Mouse (Mus musculus) midbrain, embryonic 11.5 days (tissue): ENCODE data around the gene Dtnbp1. TPM values are rescaled to one million over a fixed set of nuclear protein-coding genes. Genes with fewer than 3 reads are reported as not detected.

Experiments used
- ATAC-seq: fragments of 200-750 bp; cut with Nextera tagmentation; 2 replicates; pipeline ENCODE4 v1.8.0; 2017; ENCODE audit warnings: moderate TSS enrichment, moderate library complexity; ENCODE audit not compliant: low FRiP score
- DNase-seq: peaks from one replicate; pipeline ENCODE4 v3.0.0; 2015; ENCODE audit warnings: low spot score; ENCODE audit errors: missing footprints
- H3K27ac ChIP-seq: fragments of 300-500 bp; sonication (generic); 2 replicates; pipeline ENCODE4 v1.5.1; 2014; ENCODE audit warnings: low read depth, low read length
- H3K27me3 ChIP-seq: fragments of 300-500 bp; sonication (generic); 2 replicates; pipeline ENCODE4 v1.6.1; 2014; ENCODE audit warnings: mild to moderate bottlenecking, low read length, moderate library complexity, mixed read lengths; ENCODE audit not compliant: control insufficient read depth, insufficient read depth
- H3K36me3 ChIP-seq: fragments of 300-500 bp; sonication (generic); 2 replicates; pipeline ENCODE4 v1.6.1; 2014; ENCODE audit warnings: mild to moderate bottlenecking, low read length, moderate library complexity, mixed read lengths; ENCODE audit not compliant: control insufficient read depth, insufficient read depth
- H3K4me1 ChIP-seq: fragments of 300-500 bp; sonication (generic); 2 replicates; pipeline ENCODE4 v1.6.1; 2014; ENCODE audit warnings: low read length; ENCODE audit not compliant: control insufficient read depth, insufficient read depth
- H3K4me2 ChIP-seq: fragments of 300-500 bp; sonication (generic); 2 replicates; pipeline ENCODE4 v1.6.1; 2014; ENCODE audit warnings: mild to moderate bottlenecking, moderate library complexity
- H3K4me3 ChIP-seq: fragments of 300-500 bp; sonication (generic); 2 replicates; pipeline ENCODE4 v1.5.1; 2014; ENCODE audit warnings: low read depth, low read length
- H3K9ac ChIP-seq: fragments of 300-500 bp; sonication (generic); 2 replicates; pipeline ENCODE4 v1.6.1; 2014; ENCODE audit warnings: low read length
- H3K9me3 ChIP-seq: fragments of 300-500 bp; sonication (generic); 2 replicates; pipeline ENCODE4 v1.6.1; 2016; ENCODE audit warnings: low read length; ENCODE audit not compliant: control insufficient read depth
- WGBS: fragments of 180-500 bp; shearing (Covaris S2); extraction: QIAGEN DNeasy Blood & Tissue Kit; methylation state at CpG from one replicate; pipeline ENCODE4 v1.1.7; 2014; 5-methylcytosine and 5-hydroxymethylcytosine counted together
- polyA plus RNA-seq: library from polyadenylated mRNA; unstranded; fragments of >200 nt; fragmentation: Nextera tagmentation; extraction: Ambion mirVana; gene quantifications from 2 replicates; pipeline ENCODE4 v1.2.1, GENCODE M21; 2014

The Dtnbp1 gene
- polyA plus RNA-seq, 1 experiment from 2014 or later: 69.5 TPM

DNA sequence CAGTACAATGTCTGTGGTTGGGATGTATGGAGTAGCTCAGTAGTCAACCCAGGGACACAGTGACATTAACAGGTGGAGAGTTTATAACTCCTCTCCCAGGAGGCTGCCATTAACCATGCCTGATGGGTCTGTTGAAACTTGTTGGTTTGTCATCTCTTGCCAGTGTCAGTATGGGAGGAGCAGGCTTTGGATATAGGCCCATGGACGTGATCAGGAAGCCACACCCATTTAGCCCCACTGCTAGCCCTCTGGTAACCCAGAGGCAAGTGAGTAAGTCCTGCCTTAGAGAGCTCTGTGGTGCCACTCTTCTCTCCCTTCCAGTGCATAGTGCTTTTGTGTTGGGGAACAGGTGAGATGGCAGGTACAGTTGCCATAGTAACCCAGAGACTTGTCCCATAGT, 97.7 kb downstream of the Dtnbp1 start:
- Histone ChIP-seq H3K27ac (no peak overlapping the region), H3K4me2 (no peak overlapping the region), H3K36me3 (peaks cover 14% of the 10 kb centered on the region), H3K27me3 (no peaks in the 10 kb centered on the region), H3K4me3 (no peak overlapping the region), H3K9ac (no peak overlapping the region), H3K9me3 (no peaks in the 10 kb centered on the region), H3K4me1 (no peaks in the 10 kb centered on the region)
- ATAC-seq (no peak), DNase-seq (no peak)
- WGBS: 78% methylated on average over 1 of the region's 1 CpGs

DNA sequence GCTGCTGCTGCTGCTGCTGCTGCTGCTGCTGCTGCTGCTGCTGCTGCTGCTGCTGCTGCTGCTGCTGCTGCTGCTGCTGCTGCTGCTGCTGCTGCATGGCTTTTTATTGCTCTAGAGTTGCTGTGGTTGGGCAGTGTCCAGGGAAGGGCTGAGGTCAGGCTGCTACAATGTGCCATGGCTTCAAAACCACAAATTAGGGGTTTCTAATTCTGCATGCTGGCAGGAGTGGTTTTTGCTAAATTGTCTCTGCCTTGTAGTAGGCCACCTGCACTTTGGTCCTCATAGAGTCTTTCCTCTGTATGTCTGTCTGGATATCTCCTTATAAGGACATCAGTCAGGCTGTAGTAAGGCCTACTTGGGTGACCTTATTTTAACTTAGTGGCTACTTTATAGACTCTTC, 98.5 kb downstream of the Dtnbp1 start:
- no peaks in the 10 kb centered on the region for H3K27me3 ChIP-seq
- no peak overlapping the region for H3K9ac ChIP-seq
- DNase-seq: no peak
- H3K27ac ChIP-seq: no peak overlapping the region
- no peak overlapping the region for H3K4me3 ChIP-seq
- H3K4me2 ChIP-seq: no peak overlapping the region
- peaks cover 14% of the 10 kb centered on the region for H3K36me3 ChIP-seq
- H3K4me1 ChIP-seq: no peaks in the 10 kb centered on the region
- ATAC-seq: no peak
- H3K9me3 ChIP-seq: no peaks in the 10 kb centered on the region

- no peak for DNase-seq
Observed at GRCm38 (mm10) chr13:44902299-44902698, 99.6 kb downstream of the Dtnbp1 start.

GRCm38 (mm10) chr13:44896211-44896610, 105.7 kb downstream of the Dtnbp1 start:
- 92% methylated on average over 12 of the region's 12 CpGs for WGBS
- Histone ChIP-seq H3K4me2 (no peak overlapping the region), H3K36me3 (peaks cover 7% of the 10 kb centered on the region; the same call in 1 of the 2 replicates), H3K9me3 (no peaks in the 10 kb centered on the region), H3K27ac (no peak overlapping the region), H3K4me1 (no peaks in the 10 kb centered on the region), H3K27me3 (no peaks in the 10 kb centered on the region), H3K9ac (no peak overlapping the region), H3K4me3 (no peak overlapping the region)
- DNase-seq: peak; percentile 62
- no peak for ATAC-seq

More at GRCm38 (mm10) chr13:44902299-44902698, 99.6 kb downstream of the Dtnbp1 start:
- no peaks in the 10 kb centered on the region for H3K27me3 ChIP-seq
- H3K4me1 ChIP-seq: no peaks in the 10 kb centered on the region
- 95% methylated on average over 6 of the region's 6 CpGs for WGBS
- peaks cover 17% of the 10 kb centered on the region for H3K36me3 ChIP-seq
- H3K9ac ChIP-seq: no peak overlapping the region
- H3K27ac ChIP-seq: no peak overlapping the region
- no peak for ATAC-seq
- H3K4me2 ChIP-seq: no peak overlapping the region
- no peak overlapping the region for H3K4me3 ChIP-seq
- H3K9me3 ChIP-seq: no peaks in the 10 kb centered on the region

DNA sequence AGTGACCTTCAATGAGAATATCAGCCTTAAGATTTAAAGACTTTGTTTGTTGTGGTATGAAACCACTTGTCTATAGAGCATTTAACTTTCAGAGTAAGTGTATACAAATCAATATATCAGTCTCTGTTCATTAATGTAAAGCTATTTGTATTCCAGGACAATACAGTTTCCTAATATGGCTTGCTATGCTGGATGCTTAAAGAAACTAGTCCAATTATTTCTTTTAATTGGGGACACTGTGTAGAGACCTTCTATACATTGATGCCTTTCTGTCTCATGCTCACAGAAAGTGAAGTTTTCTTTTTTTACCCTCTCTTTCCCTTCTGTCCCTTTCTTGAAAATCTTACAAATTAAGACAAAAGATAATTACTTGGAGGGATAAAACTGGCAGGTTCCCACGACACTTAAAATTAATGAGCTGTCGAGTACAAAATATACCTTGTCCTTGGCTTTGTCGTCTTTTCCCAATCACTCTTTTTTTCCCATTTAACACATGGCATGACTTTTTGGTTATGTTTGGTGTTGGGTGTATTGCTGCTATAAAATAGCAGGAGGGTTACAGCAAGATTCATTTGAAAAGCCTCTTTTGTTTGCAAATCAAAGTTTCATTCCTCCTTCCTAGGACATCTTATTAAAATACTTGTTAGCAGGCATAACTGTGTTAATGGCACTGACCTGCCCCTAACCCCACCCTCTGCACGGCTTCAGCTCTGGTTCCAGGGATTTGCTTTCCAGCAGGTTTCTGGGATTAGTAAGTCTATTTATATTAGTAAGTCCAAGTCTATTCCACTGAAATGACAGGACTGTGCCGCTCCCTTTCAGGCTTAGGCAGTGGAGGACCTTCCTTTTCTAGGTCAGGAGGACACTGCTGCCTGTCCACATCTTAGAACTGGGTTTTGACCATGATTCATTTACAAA, 109.9 kb downstream of the Dtnbp1 start:
- Histone ChIP-seq H3K27ac (no peak overlapping the region), H3K9ac (no peak overlapping the region), H3K9me3 (no peaks in the 10 kb centered on the region), H3K27me3 (no peaks in the 10 kb centered on the region), H3K4me1 (no peaks in the 10 kb centered on the region), H3K4me3 (no peak overlapping the region), H3K36me3 (0 out of 2 replicates have a peak, but pooled peaks cover 3% of the 10 kb centered on the region), H3K4me2 (no peak overlapping the region)
- ATAC-seq: no peak
- 81% methylated on average over 5 of the region's 5 CpGs for WGBS
- peak; percentile 73 for DNase-seq

GRCm38 (mm10) chr13:44890612-44891011, 111.3 kb downstream of the Dtnbp1 start:
- peak; percentile 67 for DNase-seq

DNA sequence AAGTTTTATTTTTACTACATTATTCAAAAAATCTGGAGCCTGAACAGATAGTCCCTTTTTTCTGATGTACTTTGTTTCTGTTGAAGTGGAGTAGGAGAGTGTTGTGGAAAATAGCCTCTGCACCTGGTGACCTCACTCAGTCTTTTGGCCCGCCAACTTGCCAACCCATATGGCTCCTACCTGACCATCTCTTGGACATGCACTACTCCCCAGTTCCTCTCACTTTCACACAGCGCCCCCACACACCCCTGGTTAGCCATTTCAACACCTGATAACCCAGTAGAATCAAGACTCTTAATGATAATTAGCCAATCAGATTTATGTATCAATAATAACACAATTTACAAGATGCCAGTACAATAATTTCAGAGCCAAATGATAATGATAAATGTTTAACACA, 115.7 kb downstream of the Dtnbp1 start:
- ATAC-seq (no peak), DNase-seq (no peak)
- no peak overlapping the region for H3K4me2 ChIP-seq
- H3K4me1 ChIP-seq: no peaks in the 10 kb centered on the region
- no peak overlapping the region for H3K9ac ChIP-seq
- no peaks in the 10 kb centered on the region for H3K9me3 ChIP-seq
- no peaks in the 10 kb centered on the region for H3K27me3 ChIP-seq
- H3K4me3 ChIP-seq: no peak overlapping the region
- H3K27ac ChIP-seq: no peak overlapping the region
- H3K36me3 ChIP-seq: no peaks in the 10 kb centered on the region
- 88% methylated on average over 2 of the region's 2 CpGs for WGBS

More at GRCm38 (mm10) chr13:44890612-44891011, 111.3 kb downstream of the Dtnbp1 start:
- H3K4me3 ChIP-seq: no peak overlapping the region
- H3K4me1 ChIP-seq: no peaks in the 10 kb centered on the region
- no peak for ATAC-seq
- H3K36me3 ChIP-seq: no peaks in the 10 kb centered on the region
- no peak overlapping the region for H3K27ac ChIP-seq
- no peaks in the 10 kb centered on the region for H3K27me3 ChIP-seq
- no peak overlapping the region for H3K4me2 ChIP-seq
- H3K9ac ChIP-seq: no peak overlapping the region
- 63% methylated on average over 2 of the region's 2 CpGs for WGBS
- H3K9me3 ChIP-seq: no peaks in the 10 kb centered on the region

GRCm38 (mm10) chr13:44881001-44881400, 120.9 kb downstream of the Dtnbp1 start:
- H3K27ac ChIP-seq: no peak overlapping the region
- ATAC-seq (no peak), DNase-seq (peak; percentile 78)
- H3K4me1 ChIP-seq: peaks cover 5% of the 10 kb centered on the region; the same call in 1 of the 2 replicates
- no peak overlapping the region for H3K4me2 ChIP-seq
- H3K4me3 ChIP-seq: no peak overlapping the region
- H3K9ac ChIP-seq: no peak overlapping the region
- WGBS: 88% methylated on average over 4 of the region's 4 CpGs
- no peaks in the 10 kb centered on the region for H3K9me3 ChIP-seq
- H3K36me3 ChIP-seq: no peaks in the 10 kb centered on the region
- H3K27me3 ChIP-seq: no peaks in the 10 kb centered on the region

DNA sequence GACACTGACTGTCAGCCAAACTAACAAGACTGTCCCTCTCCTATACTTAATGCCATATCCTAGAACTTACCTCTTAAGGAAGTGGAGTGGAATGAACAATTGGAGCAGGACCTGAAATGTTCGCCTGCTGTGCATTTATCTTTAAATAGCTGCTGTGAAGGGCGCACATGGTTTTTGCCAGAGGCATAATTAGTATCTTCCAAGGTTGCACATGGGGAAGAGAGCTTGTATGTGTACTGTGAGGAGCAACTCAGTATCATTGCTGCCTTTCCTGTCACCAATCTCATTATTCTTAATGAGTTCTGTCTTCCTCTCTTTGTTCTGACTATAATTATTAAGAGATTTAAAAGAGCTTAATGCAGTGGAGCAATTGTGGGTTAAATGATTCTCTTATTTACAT, 125.1 kb downstream of the Dtnbp1 start:
- H3K9me3 ChIP-seq: no peaks in the 10 kb centered on the region
- H3K4me3 ChIP-seq: no peak overlapping the region
- no peak overlapping the region for H3K4me2 ChIP-seq
- no peak overlapping the region for H3K9ac ChIP-seq
- H3K4me1 ChIP-seq: peaks cover 9% of the 10 kb centered on the region
- H3K27me3 ChIP-seq: no peaks in the 10 kb centered on the region
- no peaks in the 10 kb centered on the region for H3K36me3 ChIP-seq
- ATAC-seq: no peak
- 80% methylated on average over 2 of the region's 2 CpGs for WGBS
- no peak for DNase-seq
- H3K27ac ChIP-seq: no peak overlapping the region
